Mouse (Mus musculus) ES-Bruce4 (cell line): Measurements from ENCODE around the gene Aldh1a2. TPM values are rescaled to one million over a fixed set of nuclear protein-coding genes. Genes with fewer than 3 reads are reported as not detected.

Experiments
- H3K27ac ChIP-seq: 2 replicates; pipeline ENCODE4 v1.5.1; 2012; ENCODE audit warnings: low read length, inconsistent platforms; ENCODE audit not compliant: insufficient read depth
- H3K27me3 ChIP-seq: 2 replicates; pipeline ENCODE4 v1.6.1; 2012; ENCODE audit warnings: mild to moderate bottlenecking, low read length, inconsistent platforms; ENCODE audit not compliant: control insufficient read depth, poor library complexity, insufficient read depth, severe bottlenecking
- H3K36me3 ChIP-seq: 2 replicates; pipeline ENCODE4 v1.6.1; 2012; ENCODE audit warnings: inconsistent platforms, mild to moderate bottlenecking, low read length, moderate library complexity; ENCODE audit not compliant: control insufficient read depth, poor library complexity, insufficient read depth, severe bottlenecking
- H3K4me1 ChIP-seq: one replicate; pipeline ENCODE4 v1.8.1; 2011; ENCODE audit warnings: low read length; ENCODE audit not compliant: control insufficient read depth, insufficient read depth
- H3K4me3 ChIP-seq: 2 replicates; pipeline ENCODE4 v1.5.1; 2011; ENCODE audit warnings: low read depth, mild to moderate bottlenecking, low read length
- H3K9ac ChIP-seq: 2 replicates; pipeline ENCODE4 v1.6.1; 2012; ENCODE audit warnings: low read depth, mild to moderate bottlenecking, inconsistent platforms; ENCODE audit not compliant: poor library complexity, severe bottlenecking
- H3K9me3 ChIP-seq: replicated peaks from 2 replicates; pipeline ENCODE4 v1.6.1; 2012; ENCODE audit warnings: mild to moderate bottlenecking, low read length, inconsistent platforms; ENCODE audit not compliant: control insufficient read depth, poor library complexity, insufficient read depth, severe bottlenecking
- CTCF ChIP-seq: IDR thresholded peaks from one replicate; pipeline ENCODE4 v1.8.1; 2011; ENCODE audit warnings: low read depth, low read length
- EP300 ChIP-seq: IDR thresholded peaks from 2 replicates; pipeline ENCODE4 v1.6.1; 2011; ENCODE audit warnings: low read depth, low read length; ENCODE audit not compliant: insufficient read depth
- POLR2A ChIP-seq: IDR thresholded peaks from one replicate; pipeline ENCODE4 v1.8.1; 2011; ENCODE audit warnings: low read length; ENCODE audit not compliant: insufficient read depth
- polyA plus RNA-seq: library from polyadenylated mRNA; stranded (reverse); fragments of >200 nt; gene quantifications from 2 replicates; pipeline ENCODE4 v1.2.4, GENCODE M21; 2011; ENCODE audit warnings: low read depth; ENCODE audit not compliant: missing spikeins, insufficient read depth, insufficient read length

Gene Aldh1a2
- polyA plus RNA-seq, 1 experiment: 2.0 TPM

DNA sequence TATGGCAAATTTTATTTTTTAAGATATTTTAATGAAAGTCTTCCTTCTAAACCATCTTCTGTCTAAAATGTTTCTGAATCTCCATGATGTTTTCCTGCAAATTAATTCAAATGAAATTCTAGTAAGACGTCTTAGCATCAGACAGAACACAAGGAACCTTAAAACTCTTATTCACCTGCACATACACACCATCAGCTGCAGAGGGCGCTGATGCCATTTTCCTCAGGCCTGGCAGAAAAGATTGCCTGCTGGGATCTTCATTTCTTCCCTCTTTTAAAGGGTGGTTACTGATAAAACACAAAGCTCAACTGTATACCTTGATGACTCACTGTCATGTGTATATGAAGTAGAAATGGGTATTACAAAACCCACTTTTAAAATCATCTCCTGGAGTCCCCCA lies 4.7 kb upstream of the Aldh1a2 start:
- H3K27me3 ChIP-seq: peaks cover 6% of the 10 kb centered on the region
- no peaks in the 10 kb centered on the region for H3K36me3 ChIP-seq
- H3K4me3 ChIP-seq: no peak overlapping the region
- no peak for TF ChIP-seq EP300
- no peak for TF ChIP-seq POLR2A
- peak; percentile 78 for TF ChIP-seq CTCF
- H3K27ac ChIP-seq: no peak overlapping the region
- no peaks in the 10 kb centered on the region for H3K9me3 ChIP-seq
- H3K9ac ChIP-seq: no peak overlapping the region
- no peaks in the 10 kb centered on the region for H3K4me1 ChIP-seq

DNA sequence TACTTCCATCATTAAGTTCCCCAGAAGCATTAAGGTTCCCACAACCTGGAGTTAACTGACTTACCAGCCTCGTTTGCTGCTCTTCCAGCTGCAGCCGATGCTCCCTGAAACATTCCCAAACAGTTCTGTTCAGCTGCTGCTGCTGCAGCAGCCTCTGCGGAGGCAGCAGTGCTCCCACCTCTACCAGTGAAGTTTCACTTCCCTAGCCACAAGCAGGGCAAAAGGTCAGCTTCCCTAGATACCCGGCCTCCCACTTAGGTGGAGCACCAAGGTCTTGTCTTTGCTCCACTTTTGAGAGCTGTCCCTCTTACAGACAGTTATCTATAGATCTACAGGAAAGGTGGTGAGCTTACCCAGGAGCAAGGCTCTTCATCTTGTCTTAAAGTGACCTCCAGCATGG lies 2.0 kb upstream of the Aldh1a2 start:
- no peaks in the 10 kb centered on the region for H3K9me3 ChIP-seq
- no peak overlapping the region for H3K4me3 ChIP-seq
- H3K36me3 ChIP-seq: no peaks in the 10 kb centered on the region
- H3K27me3 ChIP-seq: peaks cover 22% of the 10 kb centered on the region
- H3K9ac ChIP-seq: no peak overlapping the region
- TF ChIP-seq POLR2A (no peak), EP300 (no peak), CTCF (no peak)
- H3K27ac ChIP-seq: no peak overlapping the region
- no peaks in the 10 kb centered on the region for H3K4me1 ChIP-seq

DNA sequence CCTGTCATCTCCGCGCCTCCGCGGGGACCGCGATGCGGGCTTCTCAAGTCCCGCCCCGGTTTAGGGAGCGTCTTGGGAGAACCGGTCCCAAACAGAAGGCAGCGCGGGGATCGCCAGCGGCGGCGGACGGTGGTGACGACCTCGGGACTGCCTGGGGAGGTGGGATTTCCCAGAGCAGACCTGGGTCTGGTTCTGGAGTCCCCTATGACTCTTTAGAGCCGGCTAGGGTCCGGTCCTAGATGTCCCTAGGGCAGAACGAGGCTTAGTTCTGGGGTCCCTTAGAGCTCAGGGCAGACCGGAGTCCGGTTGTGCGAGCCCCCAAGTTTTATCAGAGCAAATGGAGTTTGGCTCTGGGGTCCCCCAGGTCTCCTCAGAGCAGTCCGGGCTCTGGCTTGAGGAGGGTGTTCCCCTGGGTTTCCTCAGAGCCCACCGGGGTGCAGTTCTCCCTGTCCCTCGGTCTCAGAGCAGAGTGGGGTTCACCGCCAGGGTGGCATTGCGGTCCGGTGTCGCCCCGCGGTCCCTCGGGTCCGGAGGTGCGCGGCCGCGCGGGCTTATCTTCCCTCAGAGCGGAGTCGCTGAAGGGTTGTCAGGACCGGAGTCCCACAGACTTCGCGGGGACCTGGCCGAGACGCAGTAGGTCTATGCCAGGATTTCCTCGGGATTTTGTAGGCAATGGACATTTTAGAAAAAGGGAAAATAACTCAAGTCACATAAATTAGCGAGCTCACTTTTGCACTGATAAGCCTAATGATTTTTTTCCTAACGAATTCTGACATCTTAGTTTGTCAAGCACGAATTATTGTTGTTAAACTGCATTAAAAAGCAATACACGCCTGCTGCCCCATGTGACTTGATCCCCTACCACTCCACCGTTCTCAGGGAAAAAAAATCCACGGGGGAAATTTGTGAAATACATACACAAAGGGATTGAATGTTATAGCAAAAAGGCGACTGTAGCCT lies 727 bp downstream of the Aldh1a2 start:
- TF ChIP-seq CTCF: no peak
- no peak for TF ChIP-seq EP300
- no peak for TF ChIP-seq POLR2A
- H3K27me3 ChIP-seq: peaks cover 26% of the 10 kb centered on the region
- H3K4me1 ChIP-seq: no peaks in the 10 kb centered on the region
- H3K9me3 ChIP-seq: no peaks in the 10 kb centered on the region
- H3K36me3 ChIP-seq: no peaks in the 10 kb centered on the region
- H3K9ac ChIP-seq: peak overlapping the region; percentile 69
- H3K27ac ChIP-seq: no peak overlapping the region
- peak overlapping the region; percentile 82 for H3K4me3 ChIP-seq

DNA sequence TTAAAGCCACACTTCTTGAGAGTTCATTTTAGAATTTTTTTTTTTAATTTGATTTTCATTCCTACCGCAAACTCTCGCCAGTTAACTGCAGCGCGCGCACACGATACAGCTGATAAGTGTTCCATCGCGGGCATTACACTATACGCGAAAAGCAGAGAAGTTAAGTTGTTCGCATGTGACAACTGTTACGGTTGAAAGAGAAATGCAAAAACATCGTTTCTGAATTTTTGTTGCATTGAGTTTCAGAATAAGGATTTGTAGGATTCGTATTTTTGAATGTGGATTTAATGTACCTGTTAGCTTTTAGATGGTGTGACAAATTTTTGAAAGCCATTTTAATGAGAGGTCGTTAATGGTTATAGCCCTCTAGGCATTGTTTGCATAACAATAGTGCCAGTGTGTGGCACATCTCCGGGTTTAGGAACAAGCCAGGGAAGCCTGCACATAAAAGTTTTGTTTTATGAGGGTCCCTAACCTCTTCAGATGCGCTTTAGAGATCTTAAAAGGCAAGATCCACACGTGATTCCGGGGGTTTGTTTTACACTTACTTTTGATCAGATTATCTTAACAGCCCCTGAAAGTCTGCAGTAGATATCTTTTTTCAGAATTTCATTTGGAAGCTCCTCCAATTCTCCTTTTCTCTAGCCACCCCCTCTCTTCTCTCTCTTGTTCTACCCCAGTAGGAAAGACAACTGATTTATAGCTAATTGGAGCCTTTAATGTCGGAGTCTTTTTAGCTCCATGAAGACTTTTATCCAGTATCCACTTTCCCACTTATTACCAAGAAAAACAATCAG lies 1.6 kb downstream of the Aldh1a2 start:
- H3K36me3 ChIP-seq: no peaks in the 10 kb centered on the region
- H3K27ac ChIP-seq: no peak overlapping the region
- TF ChIP-seq CTCF: no peak
- no peak for TF ChIP-seq POLR2A
- TF ChIP-seq EP300: no peak
- H3K4me3 ChIP-seq: no peak overlapping the region
- H3K4me1 ChIP-seq: no peaks in the 10 kb centered on the region
- peaks cover 26% of the 10 kb centered on the region for H3K27me3 ChIP-seq
- no peak overlapping the region for H3K9ac ChIP-seq
- no peaks in the 10 kb centered on the region for H3K9me3 ChIP-seq

DNA sequence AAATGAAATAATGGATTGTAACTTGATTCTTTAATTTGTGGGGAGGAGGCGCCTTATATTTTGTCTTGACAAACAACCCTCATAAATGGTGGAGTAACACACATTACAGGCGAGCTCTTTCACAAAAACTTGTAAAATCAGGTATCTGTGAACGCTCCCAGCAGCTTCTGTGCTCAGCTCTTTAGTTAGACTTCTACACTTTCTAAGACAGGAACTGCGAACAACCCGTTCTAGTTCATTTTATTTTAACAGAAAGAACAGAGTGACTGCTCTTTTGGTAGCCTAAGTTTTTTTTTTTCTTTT lies 2.2 kb downstream of the Aldh1a2 start:
- no peak for TF ChIP-seq POLR2A
- TF ChIP-seq EP300: no peak
- TF ChIP-seq CTCF: no peak
- H3K27me3 ChIP-seq: peaks cover 26% of the 10 kb centered on the region

DNA sequence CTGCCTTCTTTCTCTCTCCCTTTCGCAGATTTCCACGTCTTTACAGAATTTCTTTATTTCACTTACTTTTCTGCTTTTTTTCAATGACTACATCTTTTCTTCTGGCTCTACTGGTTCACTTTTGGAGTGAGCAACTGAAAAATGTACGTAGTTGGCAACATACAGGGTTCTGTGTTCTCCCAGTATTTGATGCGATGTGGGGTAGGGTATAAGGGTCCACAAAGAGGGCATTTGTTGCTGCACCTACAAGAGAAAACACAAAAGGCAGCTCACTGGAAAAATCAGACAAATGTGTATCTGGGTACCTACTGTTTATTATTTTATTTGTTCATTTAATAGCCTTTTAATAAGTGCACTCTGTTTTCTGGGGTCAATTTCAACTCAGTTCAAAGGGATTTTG lies 3.6 kb downstream of the Aldh1a2 start:
- Histone ChIP-seq H3K4me1 (no peaks in the 10 kb centered on the region), H3K9ac (no peak overlapping the region), H3K9me3 (no peaks in the 10 kb centered on the region), H3K27ac (no peak overlapping the region), H3K36me3 (no peaks in the 10 kb centered on the region), H3K27me3 (peaks cover 26% of the 10 kb centered on the region), H3K4me3 (no peak overlapping the region)
- no peak for TF ChIP-seq POLR2A
- TF ChIP-seq CTCF: no peak
- TF ChIP-seq EP300: no peak

More for the DNA sequence above, 2.2 kb downstream of the Aldh1a2 start:
- H3K9ac ChIP-seq: no peak overlapping the region
- H3K4me3 ChIP-seq: no peak overlapping the region
- H3K36me3 ChIP-seq: no peaks in the 10 kb centered on the region
- no peaks in the 10 kb centered on the region for H3K4me1 ChIP-seq
- no peak overlapping the region for H3K27ac ChIP-seq
- no peaks in the 10 kb centered on the region for H3K9me3 ChIP-seq
